Mouse (Mus musculus) heart, embryonic 12.5 days (tissue): ENCODE data around the gene Vmac. TPM values are rescaled to one million over a fixed set of nuclear protein-coding genes. Genes with fewer than 3 reads are reported as not detected.
A peak's percentile ranks its signal among the peaks of the same experiment; 100 is the strongest.

Experiments used
- ATAC-seq: fragments of 200-750 bp; cut with Nextera tagmentation; 2 replicates; pipeline ENCODE4 v1.8.0; 2017; ENCODE audit warnings: moderate TSS enrichment, moderate library complexity; ENCODE audit not compliant: insufficient number of reproducible peaks, low FRiP score
- H3K27ac ChIP-seq: fragments of 300-500 bp; sonication (generic); 2 replicates; pipeline ENCODE4 v1.5.1; 2016; ENCODE audit warnings: mild to moderate bottlenecking, moderate library complexity; ENCODE audit not compliant: poor library complexity, severe bottlenecking
- H3K27me3 ChIP-seq: fragments of 300-500 bp; sonication (generic); replicated peaks from 2 replicates; pipeline ENCODE4 v1.6.1; 2016; ENCODE audit warnings: mild to moderate bottlenecking, moderate library complexity
- H3K36me3 ChIP-seq: fragments of 300-500 bp; sonication (generic); 2 replicates; pipeline ENCODE4 v1.6.1; 2016; ENCODE audit warnings: mild to moderate bottlenecking, moderate library complexity
- H3K4me1 ChIP-seq: fragments of 300-500 bp; sonication (generic); replicated peaks from 2 replicates; pipeline ENCODE4 v1.6.1; 2016; ENCODE audit warnings: mild to moderate bottlenecking
- H3K4me2 ChIP-seq: fragments of 300-500 bp; sonication (generic); 2 replicates; pipeline ENCODE4 v1.6.1; 2016; ENCODE audit warnings: mild to moderate bottlenecking, moderate library complexity
- H3K4me3 ChIP-seq: fragments of 300-500 bp; sonication (generic); 2 replicates; pipeline ENCODE4 v1.5.1; 2016; ENCODE audit warnings: mild to moderate bottlenecking
- H3K9ac ChIP-seq: fragments of 300-500 bp; sonication (generic); 2 replicates; pipeline ENCODE4 v1.6.1; 2016; ENCODE audit warnings: mild to moderate bottlenecking, moderate library complexity
- H3K9me3 ChIP-seq: fragments of 300-500 bp; sonication (generic); replicated peaks from 2 replicates; pipeline ENCODE4 v1.6.1; 2016; ENCODE audit warnings: mild to moderate bottlenecking, moderate library complexity
- WGBS: fragments of 180-500 bp; shearing (Covaris S2); methylation state at CpG from one replicate; pipeline ENCODE4 v1.1.7; 2016; 5-methylcytosine and 5-hydroxymethylcytosine counted together
- polyA plus RNA-seq: library from polyadenylated mRNA; unstranded; fragments of >200 nt; fragmentation: Nextera tagmentation; extraction: Ambion mirVana; gene quantifications from 2 replicates; pipeline ENCODE4 v1.2.1, GENCODE M21; 2016

Vmac gene
- polyA plus RNA-seq, 1 experiment from 2014 or later = 12.1 TPM

GRCm38 (mm10) chr17:56683546-56684140, 34.2 kb downstream of the Vmac start:
- Histone ChIP-seq H3K4me1 (peaks cover 65% of the 10 kb centered on the region), H3K4me3 (no peak overlapping the region), H3K36me3 (peaks cover 87% of the 10 kb centered on the region), H3K4me2 (no peak overlapping the region), H3K9me3 (no peaks in the 10 kb centered on the region), H3K27me3 (no peaks in the 10 kb centered on the region), H3K27ac (no peak overlapping the region), H3K9ac (no peak overlapping the region)
- ATAC-seq = no peak
- 82% methylated on average over 5 of the region's 5 CpGs for WGBS

DNA sequence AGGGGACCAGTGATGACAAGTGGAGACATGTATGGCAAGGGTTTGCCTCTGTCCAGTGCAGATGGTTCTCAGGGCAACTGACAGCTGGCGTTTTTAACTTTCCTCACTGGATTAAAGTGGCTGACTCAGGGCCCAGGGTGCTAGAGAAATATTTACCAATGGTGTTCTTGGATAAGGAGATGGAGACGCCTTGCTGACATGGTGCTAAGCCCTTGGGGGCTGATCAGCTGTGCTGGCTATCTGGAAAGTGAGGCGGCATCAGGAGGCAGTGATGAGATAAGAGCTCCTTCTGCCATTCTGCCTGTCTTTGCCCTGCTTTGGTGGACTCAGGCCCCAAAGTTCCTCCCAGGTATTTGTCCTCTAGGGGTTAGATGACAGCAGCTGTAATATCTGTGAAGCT, 34.9 kb downstream of the Vmac start:
- Histone ChIP-seq H3K9ac (0 out of 2 replicates have a peak overlapping the region, but pooled peaks have one; percentile 16), H3K9me3 (no peaks in the 10 kb centered on the region), H3K4me3 (no peak overlapping the region), H3K36me3 (peaks cover 81% of the 10 kb centered on the region), H3K4me1 (peaks cover 58% of the 10 kb centered on the region), H3K4me2 (no peak overlapping the region), H3K27ac (0 out of 2 replicates have a peak overlapping the region, but pooled peaks have one; percentile 12), H3K27me3 (no peaks in the 10 kb centered on the region)
- no peak for ATAC-seq
- 12% methylated on average over 3 of the region's 3 CpGs for WGBS

DNA sequence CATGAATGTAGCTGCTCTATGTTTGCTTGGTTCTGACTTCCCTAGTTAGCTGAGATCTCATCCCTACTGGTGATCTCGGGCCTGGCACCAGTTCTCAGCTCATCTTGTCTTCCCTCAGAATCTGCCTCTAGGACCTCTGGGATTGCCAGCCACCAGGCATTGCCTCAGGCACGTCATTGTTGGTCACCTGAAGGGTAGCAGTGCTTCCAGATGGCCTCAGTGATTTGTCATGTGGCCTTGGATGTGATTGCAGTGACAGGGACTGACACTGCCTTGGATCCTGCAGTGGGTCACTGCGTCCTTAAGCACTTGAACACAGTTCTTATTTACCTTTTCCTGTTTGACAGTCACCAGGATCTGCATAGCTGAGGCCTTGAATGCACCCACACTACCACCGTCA, 36.0 kb downstream of the Vmac start:
- Histone ChIP-seq H3K4me3 (no peak overlapping the region), H3K36me3 (peaks cover 80% of the 10 kb centered on the region), H3K27me3 (no peaks in the 10 kb centered on the region), H3K9ac (no peak overlapping the region), H3K9me3 (no peaks in the 10 kb centered on the region), H3K4me1 (peaks cover 57% of the 10 kb centered on the region), H3K27ac (no peak overlapping the region), H3K4me2 (no peak overlapping the region)
- ATAC-seq = no peak
- WGBS = 76% methylated on average over 4 of the region's 4 CpGs

GRCm38 (mm10) chr17:56673647-56674416, 44.0 kb downstream of the Vmac start:
- H3K9ac ChIP-seq = peak overlapping the region; percentile 95
- peak overlapping the region; percentile 80 for H3K4me3 ChIP-seq
- no peaks in the 10 kb centered on the region for H3K27me3 ChIP-seq
- H3K27ac ChIP-seq = peak overlapping the region; percentile 84
- ATAC-seq = peak; percentile 33; the same call in 1 of the 2 replicates
- 2% methylated on average over 32 of the region's 37 CpGs for WGBS
- peaks cover 39% of the 10 kb centered on the region for H3K4me1 ChIP-seq
- H3K36me3 ChIP-seq = peaks cover 28% of the 10 kb centered on the region
- H3K4me2 ChIP-seq = peak overlapping the region; percentile 85
- no peaks in the 10 kb centered on the region for H3K9me3 ChIP-seq

DNA sequence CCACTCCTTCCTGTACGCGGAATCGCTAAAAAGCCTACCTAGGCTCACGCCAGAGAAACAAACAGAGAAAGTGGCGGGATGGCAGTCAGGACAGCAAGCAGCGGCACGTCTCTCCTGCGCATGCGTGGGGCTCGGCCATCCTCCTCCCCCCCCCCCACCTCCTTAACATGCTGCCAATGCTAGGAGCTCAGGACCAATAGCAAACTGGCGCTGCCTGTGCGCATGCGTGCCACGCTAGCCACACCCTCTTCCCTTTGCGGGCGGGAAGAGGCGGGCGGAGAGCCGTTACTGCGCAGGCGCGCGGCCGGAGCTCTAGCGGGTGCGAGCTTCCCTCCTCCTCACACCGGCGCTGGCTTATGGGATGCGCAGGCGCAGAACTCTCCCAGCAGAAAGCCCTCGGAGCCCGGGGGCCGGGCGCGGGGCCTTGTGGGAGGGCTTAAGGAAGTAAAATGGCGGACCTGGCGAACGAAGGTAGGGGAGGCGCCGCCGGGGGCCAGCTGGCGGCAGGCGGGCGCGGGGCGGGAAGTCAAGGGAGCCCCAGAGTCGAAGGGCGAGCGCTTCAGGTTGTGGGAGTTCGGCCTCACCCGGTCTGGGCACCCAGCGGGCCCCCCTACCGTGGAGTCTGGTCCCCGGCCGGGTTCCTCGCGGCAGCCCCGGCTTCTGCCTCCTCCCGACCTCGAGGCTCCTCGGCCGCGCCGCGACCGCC, 44.7 kb downstream of the Vmac start, which contains the start of gene Ranbp3:
TSS of gene Ranbp3 (plus strand) at position 354 of the 706 bp plus-strand sequence.
- peak within 1 kb of the TSS; percentile 85 for H3K4me2 ChIP-seq
- H3K27ac ChIP-seq = peak within 1 kb of the TSS; percentile 95
- peak within 1 kb of the TSS; percentile 95 for H3K9ac ChIP-seq
- H3K4me3 ChIP-seq = peak within 1 kb of the TSS; percentile 80
- WGBS = 0% methylated on average over 55 of the region's 66 CpGs
- peaks cover 44% of the 10 kb centered on the region for H3K4me1 ChIP-seq
- H3K27me3 ChIP-seq = peaks cover 3% of the 10 kb centered on the region
- H3K9me3 ChIP-seq = no peaks in the 10 kb centered on the region
- peak; percentile 93 for ATAC-seq
- H3K36me3 ChIP-seq = peaks cover 25% of the 10 kb centered on the region

- Histone ChIP-seq H3K27ac (no peak overlapping the region), H3K9me3 (no peaks in the 10 kb centered on the region), H3K4me2 (no peak overlapping the region), H3K9ac (no peak overlapping the region), H3K36me3 (no peaks in the 10 kb centered on the region), H3K27me3 (peaks cover 7% of the 10 kb centered on the region), H3K4me3 (no peak overlapping the region), H3K4me1 (peaks cover 16% of the 10 kb centered on the region)
- WGBS = 85% methylated on average over 8 of the region's 8 CpGs
- no peak for ATAC-seq
These were observed 48.1 kb downstream of the Vmac start for GRCm38 (mm10) chr17:56669766-56670165.

- H3K36me3 ChIP-seq = no peaks in the 10 kb centered on the region
- no peak overlapping the region for H3K27ac ChIP-seq
- WGBS = 3% methylated on average over 31 of the region's 31 CpGs
- peak overlapping the region; percentile 93 for H3K4me2 ChIP-seq
- H3K4me1 ChIP-seq = peaks cover 20% of the 10 kb centered on the region
- no peak for ATAC-seq
- H3K9ac ChIP-seq = peak overlapping the region; percentile 69
- H3K4me3 ChIP-seq = peak overlapping the region; percentile 54
- H3K9me3 ChIP-seq = no peaks in the 10 kb centered on the region
- H3K27me3 ChIP-seq = peaks cover 7% of the 10 kb centered on the region
These were observed 49.3 kb downstream of the Vmac start for GRCm38 (mm10) chr17:56668384-56669144.

DNA sequence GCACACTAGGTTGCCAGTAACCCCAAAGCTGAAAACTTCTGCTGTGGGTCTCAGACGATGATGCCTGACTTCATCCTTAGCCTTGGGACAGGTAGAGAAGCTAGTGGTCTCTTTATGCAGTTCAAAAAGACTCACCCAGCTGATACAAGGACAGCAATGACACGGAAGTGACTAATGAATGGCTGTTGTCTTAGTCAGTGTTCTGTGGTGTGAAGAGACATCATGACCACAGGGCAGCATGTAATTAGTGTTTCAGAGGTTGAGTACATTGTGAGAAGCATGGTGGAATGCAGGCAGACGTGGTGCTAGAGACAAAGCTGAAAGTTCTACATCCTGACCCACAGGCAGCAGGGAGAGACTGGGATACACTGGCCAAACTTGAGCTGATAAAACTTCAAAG, 50.2 kb downstream of the Vmac start:
- H3K36me3 ChIP-seq = no peaks in the 10 kb centered on the region
- no peak overlapping the region for H3K27ac ChIP-seq
- H3K4me2 ChIP-seq = no peak overlapping the region
- H3K9ac ChIP-seq = no peak overlapping the region
- peaks cover 19% of the 10 kb centered on the region for H3K4me1 ChIP-seq
- 68% methylated on average over 3 of the region's 3 CpGs for WGBS
- no peak for ATAC-seq
- peaks cover 7% of the 10 kb centered on the region for H3K27me3 ChIP-seq
- no peak overlapping the region for H3K4me3 ChIP-seq
- H3K9me3 ChIP-seq = no peaks in the 10 kb centered on the region

DNA sequence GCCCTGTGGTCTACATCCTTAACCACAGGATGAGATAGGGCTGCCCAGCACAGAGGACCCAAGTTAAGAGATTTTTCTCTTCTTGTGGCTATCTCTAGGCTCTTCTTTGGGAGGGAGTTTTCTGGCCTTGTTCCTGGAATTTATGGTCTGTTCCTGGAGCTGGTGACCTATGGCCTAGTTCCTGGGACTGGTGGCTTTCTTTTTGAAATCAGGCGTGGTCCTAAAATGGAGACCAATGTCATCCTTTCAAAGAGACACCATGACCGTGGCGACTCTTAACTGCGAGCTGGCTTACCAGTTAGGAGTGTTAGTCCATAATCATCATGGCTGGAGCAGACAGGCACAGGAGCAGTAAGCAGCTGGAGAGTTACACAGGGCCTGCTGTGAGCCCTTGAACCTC, 51.4 kb downstream of the Vmac start:
- no peak for ATAC-seq
- Histone ChIP-seq H3K36me3 (no peaks in the 10 kb centered on the region), H3K4me2 (no peak overlapping the region), H3K9ac (no peak overlapping the region), H3K4me1 (peaks cover 15% of the 10 kb centered on the region), H3K27me3 (peaks cover 7% of the 10 kb centered on the region), H3K27ac (no peak overlapping the region), H3K9me3 (no peaks in the 10 kb centered on the region), H3K4me3 (no peak overlapping the region)
- 83% methylated on average over 4 of the region's 4 CpGs for WGBS

GRCm38 (mm10) chr17:56664333-56664732, 53.5 kb downstream of the Vmac start:
- Histone ChIP-seq H3K27me3 (peaks cover 7% of the 10 kb centered on the region), H3K4me3 (peak overlapping the region; percentile 10), H3K27ac (no peak overlapping the region), H3K9me3 (no peaks in the 10 kb centered on the region), H3K9ac (peak overlapping the region; percentile 52), H3K36me3 (no peaks in the 10 kb centered on the region), H3K4me1 (peaks cover 15% of the 10 kb centered on the region), H3K4me2 (peak overlapping the region; percentile 57)
- 7% methylated on average over 10 of the region's 10 CpGs for WGBS
- ATAC-seq = peak; percentile 29; the same call in 1 of the 2 replicates
